Mouse (Mus musculus): ENCODE data around the gene Slc7a4. TPM values are rescaled to one million over a fixed set of nuclear protein-coding genes. Genes with fewer than 3 reads are reported as not detected.

Slc7a4 gene
- polyA plus RNA-seq, 1 experiment from 2014 or later: 53.9 TPM

GRCm38 (mm10) chr16:17564771-17565170, 18.2 kb downstream of the Slc7a4 start:
- 85% methylated on average over 3 of the region's 3 CpGs for WGBS

GRCm38 (mm10) chr16:17564221-17564620, 18.8 kb downstream of the Slc7a4 start:
- ATAC-seq: no peak
- WGBS: 72% methylated on average over 2 of the region's 2 CpGs
- H3K4me3 ChIP-seq (ENCODE audit: low read length): no peak overlapping the region
- H3K4me2 ChIP-seq (ENCODE audit: low read length): no peak overlapping the region
- H3K27ac ChIP-seq (ENCODE audit: low read depth, low read length): no peak overlapping the region
- H3K27me3 ChIP-seq (replicated peaks; ENCODE audit: control insufficient read depth, insufficient read depth, low read length): peaks cover 3% of the 10 kb centered on the region; the same call in 1 of the 2 replicates
- H3K4me1 ChIP-seq (ENCODE audit: control insufficient read depth, insufficient read depth, low read depth, low read length): peaks cover 8% of the 10 kb centered on the region
- no peaks in the 10 kb centered on the region for H3K36me3 ChIP-seq (ENCODE audit: control insufficient read depth, insufficient read depth, low read length)
- no peak overlapping the region for H3K9ac ChIP-seq (ENCODE audit: low read depth, low read length)
- no peaks in the 10 kb centered on the region for H3K9me3 ChIP-seq (ENCODE audit: control insufficient read depth, low read length)

More at GRCm38 (mm10) chr16:17564771-17565170, 18.2 kb downstream of the Slc7a4 start:
- Histone ChIP-seq H3K36me3 (ENCODE audit: control insufficient read depth, insufficient read depth, low read length) (no peaks in the 10 kb centered on the region), H3K4me3 (ENCODE audit: low read length) (no peak overlapping the region), H3K9ac (ENCODE audit: low read depth, low read length) (no peak overlapping the region), H3K9me3 (ENCODE audit: control insufficient read depth, low read length) (no peaks in the 10 kb centered on the region), H3K4me2 (ENCODE audit: low read length) (no peak overlapping the region), H3K4me1 (ENCODE audit: control insufficient read depth, insufficient read depth, low read depth, low read length) (peaks cover 8% of the 10 kb centered on the region), H3K27me3 (replicated peaks; ENCODE audit: control insufficient read depth, insufficient read depth, low read length) (peaks cover 3% of the 10 kb centered on the region; the same call in 1 of the 2 replicates), H3K27ac (ENCODE audit: low read depth, low read length) (no peak overlapping the region)
- no peak for ATAC-seq

GRCm38 (mm10) chr16:17563580-17563979, 19.4 kb downstream of the Slc7a4 start:
- H3K4me1 ChIP-seq (ENCODE audit: control insufficient read depth, insufficient read depth, low read depth, low read length): peaks cover 8% of the 10 kb centered on the region
- H3K36me3 ChIP-seq (ENCODE audit: control insufficient read depth, insufficient read depth, low read length): no peaks in the 10 kb centered on the region
- H3K9me3 ChIP-seq (ENCODE audit: control insufficient read depth, low read length): no peaks in the 10 kb centered on the region
- peaks cover 3% of the 10 kb centered on the region; the same call in 1 of the 2 replicates for H3K27me3 ChIP-seq (replicated peaks; ENCODE audit: control insufficient read depth, insufficient read depth, low read length)
- no peak overlapping the region for H3K4me2 ChIP-seq (ENCODE audit: low read length)
- no peak overlapping the region for H3K27ac ChIP-seq (ENCODE audit: low read depth, low read length)
- ATAC-seq: no peak
- H3K9ac ChIP-seq (ENCODE audit: low read depth, low read length): no peak overlapping the region
- H3K4me3 ChIP-seq (ENCODE audit: low read length): no peak overlapping the region
- WGBS: 29% methylated on average over 1 of the region's 1 CpGs

GRCm38 (mm10) chr16:17561751-17562208, 21.2 kb downstream of the Slc7a4 start, which contains the start of gene P2rx6:
Gene P2rx6, plus strand, starts transcription at chr16:17561885.
- WGBS: 2% methylated on average over 10 of the region's 10 CpGs
- Histone ChIP-seq H3K4me1 (ENCODE audit: control insufficient read depth, insufficient read depth, low read depth, low read length) (peaks cover 14% of the 10 kb centered on the region), H3K4me3 (ENCODE audit: low read length) (peak within 1 kb of the TSS; percentile 30), H3K9me3 (ENCODE audit: control insufficient read depth, low read length) (no peaks in the 10 kb centered on the region), H3K9ac (ENCODE audit: low read depth, low read length) (peak within 1 kb of the TSS; percentile 46), H3K4me2 (ENCODE audit: low read length) (peak within 1 kb of the TSS; percentile 52), H3K36me3 (ENCODE audit: control insufficient read depth, insufficient read depth, low read length) (no peaks in the 10 kb centered on the region), H3K27me3 (replicated peaks; ENCODE audit: control insufficient read depth, insufficient read depth, low read length) (peaks cover 3% of the 10 kb centered on the region; the same call in 1 of the 2 replicates), H3K27ac (ENCODE audit: low read depth, low read length) (peak within 1 kb of the TSS; percentile 72)
- peak; percentile 70 for ATAC-seq

- H3K4me2 ChIP-seq (ENCODE audit: low read length): peak within 1 kb of the TSS; percentile 52
- no peaks in the 10 kb centered on the region for H3K36me3 ChIP-seq (ENCODE audit: control insufficient read depth, insufficient read depth, low read length)
- peak within 1 kb of the TSS; percentile 46 for H3K9ac ChIP-seq (ENCODE audit: low read depth, low read length)
- H3K4me3 ChIP-seq (ENCODE audit: low read length): peak within 1 kb of the TSS; percentile 30
- H3K27ac ChIP-seq (ENCODE audit: low read depth, low read length): peak within 1 kb of the TSS; percentile 72
- peak; percentile 83 for ATAC-seq
- H3K27me3 ChIP-seq (replicated peaks; ENCODE audit: control insufficient read depth, insufficient read depth, low read length): peaks cover 3% of the 10 kb centered on the region; the same call in 1 of the 2 replicates
- H3K4me1 ChIP-seq (ENCODE audit: control insufficient read depth, insufficient read depth, low read depth, low read length): peaks cover 14% of the 10 kb centered on the region
- 2% methylated on average over 22 of the region's 22 CpGs for WGBS
- H3K9me3 ChIP-seq (ENCODE audit: control insufficient read depth, low read length): no peaks in the 10 kb centered on the region
These were observed 21.8 kb downstream of the Slc7a4 start, which contains the start of gene Lrrc74b for GRCm38 (mm10) chr16:17561128-17561750. Gene Lrrc74b, minus strand, starts transcription at chr16:17561247.

- H3K36me3 ChIP-seq (ENCODE audit: control insufficient read depth, insufficient read depth, low read length): no peaks in the 10 kb centered on the region
- WGBS: 72% methylated on average over 9 of the region's 9 CpGs
- peak overlapping the region; percentile 34; the same call in 1 of the 2 replicates for H3K4me2 ChIP-seq (ENCODE audit: low read length)
- H3K9ac ChIP-seq (ENCODE audit: low read depth, low read length): no peak overlapping the region
- no peak overlapping the region for H3K4me3 ChIP-seq (ENCODE audit: low read length)
- H3K27ac ChIP-seq (ENCODE audit: low read depth, low read length): no peak overlapping the region
- ATAC-seq: no peak
- H3K9me3 ChIP-seq (ENCODE audit: control insufficient read depth, low read length): no peaks in the 10 kb centered on the region
- H3K27me3 ChIP-seq (replicated peaks; ENCODE audit: control insufficient read depth, insufficient read depth, low read length): peaks cover 3% of the 10 kb centered on the region; the same call in 1 of the 2 replicates
- H3K4me1 ChIP-seq (ENCODE audit: control insufficient read depth, insufficient read depth, low read depth, low read length): peaks cover 14% of the 10 kb centered on the region
These were observed 23.5 kb downstream of the Slc7a4 start for GRCm38 (mm10) chr16:17559396-17560027.

- peaks cover 3% of the 10 kb centered on the region; the same call in 1 of the 2 replicates for H3K27me3 ChIP-seq (replicated peaks; ENCODE audit: control insufficient read depth, insufficient read depth, low read length)
- no peak overlapping the region for H3K27ac ChIP-seq (ENCODE audit: low read depth, low read length)
- H3K9me3 ChIP-seq (ENCODE audit: control insufficient read depth, low read length): no peaks in the 10 kb centered on the region
- ATAC-seq: no peak
- no peak overlapping the region for H3K4me3 ChIP-seq (ENCODE audit: low read length)
- peak overlapping the region; percentile 34 for H3K4me2 ChIP-seq (ENCODE audit: low read length)
- H3K4me1 ChIP-seq (ENCODE audit: control insufficient read depth, insufficient read depth, low read depth, low read length): peaks cover 18% of the 10 kb centered on the region
- WGBS: 0% methylated on average over 5 of the region's 5 CpGs
- no peaks in the 10 kb centered on the region for H3K36me3 ChIP-seq (ENCODE audit: control insufficient read depth, insufficient read depth, low read length)
- peak overlapping the region; percentile 38; the same call in 1 of the 2 replicates for H3K9ac ChIP-seq (ENCODE audit: low read depth, low read length)
These were observed 24.2 kb downstream of the Slc7a4 start for GRCm38 (mm10) chr16:17558811-17559210.

GRCm38 (mm10) chr16:17557947-17558480, 25.0 kb downstream of the Slc7a4 start:
- no peaks in the 10 kb centered on the region for H3K36me3 ChIP-seq (ENCODE audit: control insufficient read depth, insufficient read depth, low read length)
- H3K9me3 ChIP-seq (ENCODE audit: control insufficient read depth, low read length): no peaks in the 10 kb centered on the region
- no peak overlapping the region for H3K9ac ChIP-seq (ENCODE audit: low read depth, low read length)
- WGBS: 1% methylated on average over 5 of the region's 5 CpGs
- peaks cover 3% of the 10 kb centered on the region; the same call in 1 of the 2 replicates for H3K27me3 ChIP-seq (replicated peaks; ENCODE audit: control insufficient read depth, insufficient read depth, low read length)
- peaks cover 21% of the 10 kb centered on the region for H3K4me1 ChIP-seq (ENCODE audit: control insufficient read depth, insufficient read depth, low read depth, low read length)
- H3K27ac ChIP-seq (ENCODE audit: low read depth, low read length): no peak overlapping the region
- H3K4me3 ChIP-seq (ENCODE audit: low read length): no peak overlapping the region
- H3K4me2 ChIP-seq (ENCODE audit: low read length): no peak overlapping the region
- 0 out of 2 replicates have a peak, but pooled peaks have one; percentile 10 for ATAC-seq

- ATAC-seq: no peak
- H3K4me2 ChIP-seq (ENCODE audit: low read length): no peak overlapping the region
- peaks cover 21% of the 10 kb centered on the region for H3K4me1 ChIP-seq (ENCODE audit: control insufficient read depth, insufficient read depth, low read depth, low read length)
- peaks cover 3% of the 10 kb centered on the region; the same call in 1 of the 2 replicates for H3K27me3 ChIP-seq (replicated peaks; ENCODE audit: control insufficient read depth, insufficient read depth, low read length)
- H3K4me3 ChIP-seq (ENCODE audit: low read length): no peak overlapping the region
- no peaks in the 10 kb centered on the region for H3K9me3 ChIP-seq (ENCODE audit: control insufficient read depth, low read length)
- WGBS: 67% methylated on average over 4 of the region's 4 CpGs
- H3K27ac ChIP-seq (ENCODE audit: low read depth, low read length): no peak overlapping the region
- H3K9ac ChIP-seq (ENCODE audit: low read depth, low read length): no peak overlapping the region
- H3K36me3 ChIP-seq (ENCODE audit: control insufficient read depth, insufficient read depth, low read length): no peaks in the 10 kb centered on the region
These were observed 26.1 kb downstream of the Slc7a4 start for GRCm38 (mm10) chr16:17556907-17557306.

Measured in hindbrain, embryonic 16.5 days (tissue).